17 mouse cellular contexts compared by ENCODE assay signal in genomic region chr3:27161645-27162409, GRCm38 (mm10).
"Had no signal": no experiment of that assay in that cellular context is flagged by ENCODE, and none has a peak within 500 bp of the region (broad histone marks: within the 10 kb centered on the region; RNA-seq: fewer than 3 reads in every experiment).

No protein-coding gene starts in this region.

- H3K4me3 ChIP-seq: kidney, embryonic 15.5 days; layer of hippocampus, adult 2 months; liver, embryonic 13.5 days; midbrain, embryonic 12.5 days; midbrain, embryonic 15.5 days; neural tube, embryonic 12.5 days; neural tube, embryonic 15.5 days had no signal

- H3K9ac ChIP-seq: kidney, embryonic 15.5 days; liver, embryonic 13.5 days; midbrain, embryonic 12.5 days; midbrain, embryonic 15.5 days; neural tube, embryonic 12.5 days; neural tube, embryonic 15.5 days had no signal

- ATAC-seq: midbrain, embryonic 15.5 days had no signal

- H3K9me3 ChIP-seq: kidney, embryonic 15.5 days; liver, embryonic 13.5 days; midbrain, embryonic 12.5 days; midbrain, embryonic 15.5 days; neural tube, embryonic 12.5 days; neural tube, embryonic 15.5 days had no signal

- H3K4me1 ChIP-seq: kidney, embryonic 15.5 days; liver, embryonic 13.5 days; midbrain, embryonic 12.5 days; midbrain, embryonic 15.5 days; neural tube, embryonic 12.5 days; neural tube, embryonic 15.5 days had no signal

- H3K27me3 ChIP-seq: kidney, embryonic 15.5 days; liver, embryonic 13.5 days; midbrain, embryonic 12.5 days; midbrain, embryonic 15.5 days; neural tube, embryonic 12.5 days; neural tube, embryonic 15.5 days had no signal

- H3K4me2 ChIP-seq: kidney, embryonic 15.5 days; liver, embryonic 13.5 days; midbrain, embryonic 12.5 days; midbrain, embryonic 15.5 days; neural tube, embryonic 12.5 days; neural tube, embryonic 15.5 days had no signal

- H3K36me3 ChIP-seq: kidney, embryonic 15.5 days; liver, embryonic 13.5 days; midbrain, embryonic 12.5 days; midbrain, embryonic 15.5 days; neural tube, embryonic 12.5 days; neural tube, embryonic 15.5 days had no signal

- DNase-seq: layer of hippocampus, adult 9-11 months; liver, embryonic 13.5 days; lung, adult 2 months; right cerebral cortex, adult 18-20 months; right cerebral cortex, postnatal 14 days; right cerebral cortex, postnatal 4 days; thymus, adult 2 months; thymus, postnatal 14 days; thymus, postnatal 4 days had no signal

- H3K27ac ChIP-seq: kidney, embryonic 15.5 days; layer of hippocampus, adult 2 months; liver, embryonic 13.5 days; macrophage; midbrain, embryonic 12.5 days; midbrain, embryonic 15.5 days; neural tube, embryonic 12.5 days; neural tube, embryonic 15.5 days; stomach, postnatal 0 days had no signal
